Mouse (Mus musculus) testis, adult 2 months (tissue): ENCODE measurements around the gene Mgat1. TPM values are rescaled to one million over a fixed set of nuclear protein-coding genes. Genes with fewer than 3 reads are reported as not detected.
"Not testable (repeated sequence)": the region's sequence is repeated elsewhere in the genome, so short reads cannot be mapped to it uniquely, and the experiment has no call there.

Source experiments
- H3K27ac ChIP-seq: fragments of 200-500 bp; 2 replicates; pipeline ENCODE4 v1.5.1; 2012; ENCODE audit warnings: low read depth, low read length; ENCODE audit not compliant: control insufficient read depth, insufficient read depth
- H3K27me3 ChIP-seq: fragments of 200-500 bp; 2 replicates; pipeline ENCODE4 v1.6.1; 2012; ENCODE audit warnings: mild to moderate bottlenecking, low read length, moderate library complexity; ENCODE audit not compliant: control insufficient read depth, insufficient read depth
- H3K36me3 ChIP-seq: fragments of 200-500 bp; 2 replicates; pipeline ENCODE4 v1.6.1; 2012; ENCODE audit warnings: mild to moderate bottlenecking, low read length; ENCODE audit not compliant: control insufficient read depth, insufficient read depth
- H3K4me1 ChIP-seq: fragments of 200-500 bp; 2 replicates; pipeline ENCODE4 v1.6.1; 2012; ENCODE audit warnings: low read length; ENCODE audit not compliant: control insufficient read depth, insufficient read depth
- H3K4me3 ChIP-seq: fragments of 200-500 bp; 2 replicates; pipeline ENCODE4 v1.5.1; 2012; ENCODE audit warnings: low read depth, mild to moderate bottlenecking, low read length, moderate library complexity, mixed read lengths; ENCODE audit not compliant: control insufficient read depth
- CTCF ChIP-seq: fragments of 200-500 bp; IDR thresholded peaks from 2 replicates; pipeline ENCODE4 v1.5.1; 2012; ENCODE audit warnings: low read depth, mild to moderate bottlenecking, inconsistent platforms, low read length, moderate library complexity; ENCODE audit not compliant: control insufficient read depth, insufficient read depth, insufficient replicate concordance
- POLR2A ChIP-seq: fragments of 200-500 bp; IDR thresholded peaks from 2 replicates; pipeline ENCODE4 v1.6.1; 2012; ENCODE audit warnings: low read depth, mild to moderate bottlenecking, inconsistent platforms, low read length, moderate library complexity; ENCODE audit not compliant: control insufficient read depth
- polyA plus RNA-seq: library from polyadenylated mRNA; depleted of rRNA; stranded (reverse); fragments of >200 nt; gene quantifications from 2 replicates; pipeline ENCODE4 v1.2.3, GENCODE M21; 2012; rRNA removed

Gene Mgat1
- polyA plus RNA-seq, 1 experiment: 13.9 TPM

DNA sequence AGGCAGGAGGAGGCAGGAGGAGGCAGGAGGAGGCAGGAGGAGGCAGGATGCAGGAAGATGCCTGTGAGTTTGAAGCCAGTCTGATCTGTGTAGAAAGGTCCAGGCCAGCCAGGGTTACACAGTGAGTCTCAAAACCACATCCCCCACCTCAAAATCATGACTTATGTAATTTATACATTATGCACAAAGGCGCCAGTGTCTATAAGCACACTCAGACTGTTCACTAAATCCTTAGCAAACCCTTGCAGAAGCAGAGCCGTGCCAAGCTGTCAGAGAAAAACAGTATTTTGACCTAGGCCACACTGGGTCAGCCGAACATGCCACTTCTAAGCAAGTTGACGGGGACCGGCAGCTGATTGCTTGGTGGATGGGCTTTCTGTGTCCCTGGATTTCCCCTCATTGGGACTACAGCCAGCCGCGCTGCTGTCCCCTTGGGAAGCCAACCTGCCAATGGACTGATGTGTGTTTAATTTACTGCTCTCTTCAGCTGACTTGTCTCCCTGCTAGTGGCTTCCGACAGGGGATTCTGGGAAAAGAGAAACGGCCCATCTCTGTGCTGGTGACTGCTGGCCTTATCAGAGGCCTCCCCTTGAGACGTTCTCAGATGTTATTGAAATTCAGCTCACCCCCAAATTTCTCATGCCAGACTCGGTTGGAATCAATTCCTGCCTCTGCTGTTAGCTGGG, 30.0 kb downstream of the Mgat1 start:
- TF ChIP-seq CTCF (no peak), POLR2A (no peak)
- no peaks in the 10 kb centered on the region for H3K4me1 ChIP-seq
- H3K4me3 ChIP-seq: no peak overlapping the region
- no peak overlapping the region for H3K27ac ChIP-seq
- no peaks in the 10 kb centered on the region for H3K36me3 ChIP-seq
- no peaks in the 10 kb centered on the region for H3K27me3 ChIP-seq

- TF ChIP-seq POLR2A: no peak
- no peak for TF ChIP-seq CTCF
- no peak within 1 kb of the TSS for H3K27ac ChIP-seq
- H3K4me1 ChIP-seq: no peaks in the 10 kb centered on the region
- no peaks in the 10 kb centered on the region for H3K27me3 ChIP-seq
- H3K4me3 ChIP-seq: no peak within 1 kb of the TSS
- H3K36me3 ChIP-seq: no peaks in the 10 kb centered on the region
Measured at GRCm38 (mm10) chr11:49278222-49278621, 34.2 kb downstream of the Mgat1 start, which contains the start of gene Olfr1393. Gene Olfr1393, plus strand, starts transcription at chr11:49278304.

DNA sequence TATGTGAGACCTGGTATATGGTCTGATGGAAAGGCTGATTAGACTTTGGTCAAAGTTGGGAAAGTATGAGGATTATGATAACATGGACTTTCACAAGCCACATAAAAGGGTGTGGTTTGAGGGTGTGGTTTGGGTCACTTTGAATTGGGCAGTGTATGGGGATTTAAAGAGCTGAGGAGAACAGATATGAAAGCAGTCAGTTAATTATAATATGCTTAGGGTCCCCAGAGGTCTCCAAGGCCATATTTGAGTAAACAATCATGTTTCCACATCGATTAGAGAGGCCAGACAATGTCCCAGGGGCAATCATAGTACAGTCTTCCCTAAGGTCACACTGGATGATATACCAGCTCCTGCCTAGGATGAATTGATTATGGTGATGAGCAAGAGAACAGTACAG, 41.0 kb downstream of the Mgat1 start, which contains the start of gene Olfr1392:
TSS of gene Olfr1392 (plus strand) at position 301 of the 400 bp plus-strand sequence.
- H3K4me1 ChIP-seq, H3K36me3 ChIP-seq, H3K4me3 ChIP-seq, H3K27ac ChIP-seq, H3K27me3 ChIP-seq: not testable (repeated sequence)

- TF ChIP-seq CTCF (no peak), POLR2A (no peak)
- no peak overlapping the region for H3K4me3 ChIP-seq
- no peaks in the 10 kb centered on the region for H3K4me1 ChIP-seq
- no peak overlapping the region for H3K27ac ChIP-seq
- H3K27me3 ChIP-seq: no peaks in the 10 kb centered on the region
- no peaks in the 10 kb centered on the region for H3K36me3 ChIP-seq
Measured at GRCm38 (mm10) chr11:49287251-49287650, 43.3 kb downstream of the Mgat1 start.

- Histone ChIP-seq H3K27ac (no peak overlapping the region), H3K27me3 (no peaks in the 10 kb centered on the region), H3K4me3 (no peak overlapping the region), H3K36me3 (no peaks in the 10 kb centered on the region), H3K4me1 (no peaks in the 10 kb centered on the region)
- TF ChIP-seq CTCF: no peak
- TF ChIP-seq POLR2A: no peak
Measured at GRCm38 (mm10) chr11:49292777-49293176, 48.8 kb downstream of the Mgat1 start.

GRCm38 (mm10) chr11:49304441-49304840, 60.5 kb downstream of the Mgat1 start, which contains the start of gene Olfr10:
Gene Olfr10, plus strand, starts transcription at chr11:49304741.
- Histone ChIP-seq H3K27me3 (no peaks in the 10 kb centered on the region), H3K4me1 (no peaks in the 10 kb centered on the region), H3K36me3 (no peaks in the 10 kb centered on the region), H3K4me3 (no peak within 1 kb of the TSS), H3K27ac (no peak within 1 kb of the TSS)
- no peak for TF ChIP-seq POLR2A

DNA sequence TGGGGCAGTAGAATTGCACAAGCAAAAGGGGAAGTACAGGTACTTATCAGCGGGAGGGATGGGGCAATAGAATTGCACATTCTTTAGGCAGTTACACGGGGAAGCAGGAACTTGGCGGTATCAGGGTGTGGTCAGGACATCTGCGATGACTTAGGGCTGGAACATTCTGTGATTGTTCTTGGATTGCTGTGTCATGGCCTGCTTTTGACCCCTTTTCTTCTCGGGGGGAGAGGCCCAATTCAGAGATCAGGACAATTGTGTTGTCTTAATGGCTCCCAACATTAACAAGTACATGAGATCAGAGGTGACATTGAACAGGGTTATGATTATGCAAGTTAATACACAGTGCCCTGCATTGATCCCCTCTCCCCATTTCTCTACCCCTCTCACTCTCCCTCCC, 64.6 kb downstream of the Mgat1 start:
- not testable (repeated sequence) for H3K4me3 ChIP-seq, H3K27me3 ChIP-seq, H3K4me1 ChIP-seq, H3K36me3 ChIP-seq, H3K27ac ChIP-seq

Other genes with a start within 250 kb of the Mgat1 start
- 0.35 TPM in 2 replicates for gene 9930111J21Rik2, start 192.9 kb upstream of the Mgat1 start, polyA plus RNA-seq
- 0.08 and 0.63 TPM in 2 replicates for gene Tgtp2, start 180.0 kb upstream of the Mgat1 start, polyA plus RNA-seq
- gene Ifi47, start 167.6 kb upstream of the Mgat1 start, polyA plus RNA-seq: 0.37 and 0.42 TPM in 2 replicates
- not detected in 2 replicates for gene Olfr1396, start 129.3 kb upstream of the Mgat1 start, polyA plus RNA-seq
- gene Olfr1395, start 101.9 kb upstream of the Mgat1 start, polyA plus RNA-seq: not detected in 2 replicates
- gene Olfr1394, start 89.8 kb upstream of the Mgat1 start, polyA plus RNA-seq: not detected in 2 replicates
- gene Btnl9, start 57.0 kb upstream of the Mgat1 start, polyA plus RNA-seq: 0.04 TPM in 2 replicates
- gene Zfp62, start 40.9 kb upstream of the Mgat1 start, polyA plus RNA-seq: 4.7 and 5.4 TPM in 2 replicates
- 4.6 and 4.7 TPM in 2 replicates for gene Olfr1393, start 34.1 kb downstream of the Mgat1 start, polyA plus RNA-seq
- gene Olfr1392, start 41.1 kb downstream of the Mgat1 start, polyA plus RNA-seq: 2.2 and 2.8 TPM in 2 replicates
- gene Olfr10, start 60.5 kb downstream of the Mgat1 start, polyA plus RNA-seq: not detected in 2 replicates
- gene Olfr1391, start 78.6 kb downstream of the Mgat1 start, polyA plus RNA-seq: not detected in 2 replicates
- gene Olfr1390, start 91.0 kb downstream of the Mgat1 start, polyA plus RNA-seq: not detected in 2 replicates
- 0.16 and 0.21 TPM in 2 replicates for gene Olfr1389, start 178.9 kb downstream of the Mgat1 start, polyA plus RNA-seq
- 0.19 TPM in 1 of 2 replicates, not detected in the other for gene Olfr1388, start 192.4 kb downstream of the Mgat1 start, polyA plus RNA-seq
- gene Olfr1387, start 211.2 kb downstream of the Mgat1 start, polyA plus RNA-seq: not detected in 2 replicates
- not detected in 2 replicates for gene Olfr1386, start 220.9 kb downstream of the Mgat1 start, polyA plus RNA-seq
- not detected in 2 replicates for gene Olfr1385, start 244.9 kb downstream of the Mgat1 start, polyA plus RNA-seq